Mouse (Mus musculus): ENCODE data around the gene Galnt2.
A peak's percentile ranks its signal among the peaks of the same experiment; 100 is the strongest.

Galnt2 gene

GRCm38 (mm10) chr8:124331094-124331493, 99.9 kb downstream of the Galnt2 start:
- no peak for DNase-seq

GRCm38 (mm10) chr8:124331706-124332105, 100.5 kb downstream of the Galnt2 start:
- DNase-seq = no peak

GRCm38 (mm10) chr8:124336302-124336701, 105.1 kb downstream of the Galnt2 start:
- DNase-seq = no peak

GRCm38 (mm10) chr8:124339742-124340141, 108.6 kb downstream of the Galnt2 start:
- DNase-seq = no peak

- no peak for DNase-seq
Observed at GRCm38 (mm10) chr8:124340360-124341068, 109.3 kb downstream of the Galnt2 start.

GRCm38 (mm10) chr8:124343151-124343550, 112.0 kb downstream of the Galnt2 start:
- DNase-seq = no peak

- no peak for DNase-seq
Observed at GRCm38 (mm10) chr8:124343991-124344390, 112.8 kb downstream of the Galnt2 start.

- no peak for DNase-seq
Observed at GRCm38 (mm10) chr8:124345098-124345497, 113.9 kb downstream of the Galnt2 start.

- no peak for DNase-seq
Observed at GRCm38 (mm10) chr8:124346852-124347523, 115.8 kb downstream of the Galnt2 start.

GRCm38 (mm10) chr8:124348087-124348486, 116.9 kb downstream of the Galnt2 start:
- DNase-seq = no peak

GRCm38 (mm10) chr8:124349663-124350062, 118.5 kb downstream of the Galnt2 start:
- peak; percentile 59 for DNase-seq

GRCm38 (mm10) chr8:124351636-124352035, 120.4 kb downstream of the Galnt2 start:
- DNase-seq = no peak

- DNase-seq = no peak
Observed at GRCm38 (mm10) chr8:124360911-124361310, 129.7 kb downstream of the Galnt2 start.

GRCm38 (mm10) chr8:124361773-124362427, 130.7 kb downstream of the Galnt2 start:
- DNase-seq = no peak

GRCm38 (mm10) chr8:124362589-124362988, 131.4 kb downstream of the Galnt2 start:
- no peak for DNase-seq

- DNase-seq = no peak
Observed at GRCm38 (mm10) chr8:124363337-124363736, 132.1 kb downstream of the Galnt2 start.

GRCm38 (mm10) chr8:124368213-124368612, 137.0 kb downstream of the Galnt2 start:
- DNase-seq = no peak

- DNase-seq = no peak
Observed at GRCm38 (mm10) chr8:124370422-124371183, 139.4 kb downstream of the Galnt2 start.

- DNase-seq = no peak
Observed at GRCm38 (mm10) chr8:124371410-124372123, 140.4 kb downstream of the Galnt2 start.

- no peak for DNase-seq
Observed at GRCm38 (mm10) chr8:124373753-124374152, 142.6 kb downstream of the Galnt2 start.

- no peak for DNase-seq
Observed at GRCm38 (mm10) chr8:124375168-124375567, 144.0 kb downstream of the Galnt2 start.

- no peak for DNase-seq
Observed at GRCm38 (mm10) chr8:124375727-124376126, 144.5 kb downstream of the Galnt2 start.

Data from layer of hippocampus, adult 9-11 months (tissue).